Mouse (Mus musculus): ENCODE results near the gene Ccdc124. TPM values are rescaled to one million over a fixed set of nuclear protein-coding genes. Genes with fewer than 3 reads are reported as not detected.
A peak's percentile ranks its signal among the peaks of the same experiment; 100 is the strongest.

Gene Ccdc124
- polyA plus RNA-seq (2015; fragmentation: Nextera tagmentation; extraction: Ambion mirVana) = 90.9 and 91.3 TPM in 2 replicates

GRCm38 (mm10) chr8:70873364-70873985 lies at the start of gene Ccdc124:
Gene Ccdc124, minus strand, starts transcription at chr8:70873935.
- Histone ChIP-seq H3K9me3 (no peaks in the 10 kb centered on the region), H3K4me2 (peak within 1 kb of the TSS; percentile 89), H3K36me3 (no peaks in the 10 kb centered on the region), H3K9ac (peak within 1 kb of the TSS; percentile 74), H3K4me3 (replicated peaks) (peak within 1 kb of the TSS; percentile 95), H3K27ac (peak within 1 kb of the TSS; percentile 78), H3K4me1 (peaks cover 19% of the 10 kb centered on the region), H3K27me3 (replicated peaks) (no peaks in the 10 kb centered on the region)
- peak; percentile 86 for ATAC-seq (ENCODE audit: insufficient read depth, low FRiP score, low read depth)
- 1% methylated on average over 46 of the region's 46 CpGs for WGBS

GRCm38 (mm10) chr8:70920049-70920922 lies 46.6 kb upstream of the Ccdc124 start:
- ATAC-seq (ENCODE audit: insufficient read depth, low FRiP score, low read depth) = no peak

GRCm38 (mm10) chr8:70914704-70915103 lies 41.0 kb upstream of the Ccdc124 start:
- no peak overlapping the region for H3K9ac ChIP-seq
- H3K9me3 ChIP-seq = no peaks in the 10 kb centered on the region
- no peak overlapping the region for H3K27ac ChIP-seq
- H3K27me3 ChIP-seq (replicated peaks) = no peaks in the 10 kb centered on the region
- H3K4me2 ChIP-seq = no peak overlapping the region
- peaks cover 67% of the 10 kb centered on the region for H3K36me3 ChIP-seq
- H3K4me3 ChIP-seq (replicated peaks) = no peak overlapping the region
- no peaks in the 10 kb centered on the region for H3K4me1 ChIP-seq
- 93% methylated on average over 17 of the region's 17 CpGs for WGBS
- ATAC-seq (ENCODE audit: insufficient read depth, low FRiP score, low read depth) = no peak

More at GRCm38 (mm10) chr8:70920049-70920922, 46.6 kb upstream of the Ccdc124 start:
- Histone ChIP-seq H3K36me3 (peaks cover 21% of the 10 kb centered on the region), H3K9me3 (no peaks in the 10 kb centered on the region), H3K9ac (no peak overlapping the region), H3K4me3 (replicated peaks) (no peak overlapping the region), H3K27me3 (replicated peaks) (no peaks in the 10 kb centered on the region), H3K4me1 (no peaks in the 10 kb centered on the region), H3K4me2 (no peak overlapping the region), H3K27ac (no peak overlapping the region)
- 78% methylated on average over 9 of the region's 9 CpGs for WGBS

- Histone ChIP-seq H3K9me3 (no peaks in the 10 kb centered on the region), H3K27me3 (replicated peaks) (no peaks in the 10 kb centered on the region), H3K4me3 (replicated peaks) (no peak overlapping the region), H3K4me2 (no peak overlapping the region), H3K4me1 (no peaks in the 10 kb centered on the region), H3K9ac (no peak overlapping the region), H3K27ac (no peak overlapping the region), H3K36me3 (peaks cover 67% of the 10 kb centered on the region)
- ATAC-seq (ENCODE audit: insufficient read depth, low FRiP score, low read depth) = no peak
- 92% methylated on average over 26 of the region's 26 CpGs for WGBS
Observed at GRCm38 (mm10) chr8:70913523-70913922, 39.8 kb upstream of the Ccdc124 start.

- H3K36me3 ChIP-seq = peaks cover 67% of the 10 kb centered on the region
- no peaks in the 10 kb centered on the region for H3K9me3 ChIP-seq
- 90% methylated on average over 30 of the region's 30 CpGs for WGBS
- no peak overlapping the region for H3K27ac ChIP-seq
- H3K4me2 ChIP-seq = no peak overlapping the region
- no peak overlapping the region for H3K9ac ChIP-seq
- no peaks in the 10 kb centered on the region for H3K4me1 ChIP-seq
- no peaks in the 10 kb centered on the region for H3K27me3 ChIP-seq (replicated peaks)
- no peak for ATAC-seq (ENCODE audit: insufficient read depth, low FRiP score, low read depth)
- H3K4me3 ChIP-seq (replicated peaks) = no peak overlapping the region
Observed at GRCm38 (mm10) chr8:70912955-70913354, 39.2 kb upstream of the Ccdc124 start.

GRCm38 (mm10) chr8:70911596-70911995 lies 37.9 kb upstream of the Ccdc124 start:
- no peak for ATAC-seq (ENCODE audit: insufficient read depth, low FRiP score, low read depth)
- no peak overlapping the region for H3K4me2 ChIP-seq
- H3K4me1 ChIP-seq = peaks cover 4% of the 10 kb centered on the region; the same call in 1 of the 2 replicates
- peaks cover 57% of the 10 kb centered on the region for H3K36me3 ChIP-seq
- no peaks in the 10 kb centered on the region for H3K9me3 ChIP-seq
- no peak overlapping the region for H3K4me3 ChIP-seq (replicated peaks)
- H3K9ac ChIP-seq = no peak overlapping the region
- WGBS = 80% methylated on average over 5 of the region's 5 CpGs
- no peak overlapping the region for H3K27ac ChIP-seq
- H3K27me3 ChIP-seq (replicated peaks) = no peaks in the 10 kb centered on the region

GRCm38 (mm10) chr8:70907518-70907917 lies 33.8 kb upstream of the Ccdc124 start:
- no peak overlapping the region for H3K27ac ChIP-seq
- no peaks in the 10 kb centered on the region for H3K9me3 ChIP-seq
- peaks cover 18% of the 10 kb centered on the region for H3K36me3 ChIP-seq
- no peak overlapping the region for H3K4me2 ChIP-seq
- no peak overlapping the region for H3K4me3 ChIP-seq (replicated peaks)
- H3K9ac ChIP-seq = no peak overlapping the region
- no peaks in the 10 kb centered on the region for H3K27me3 ChIP-seq (replicated peaks)
- H3K4me1 ChIP-seq = peaks cover 11% of the 10 kb centered on the region
- ATAC-seq (ENCODE audit: insufficient read depth, low FRiP score, low read depth) = no peak
- WGBS = 85% methylated on average over 2 of the region's 2 CpGs

- Histone ChIP-seq H3K27ac (peak within 1 kb of the TSS; percentile 83), H3K27me3 (replicated peaks) (no peaks in the 10 kb centered on the region), H3K36me3 (0 out of 2 replicates have a peak, but pooled peaks cover 4% of the 10 kb centered on the region), H3K9ac (peak within 1 kb of the TSS; percentile 84), H3K4me2 (peak within 1 kb of the TSS; percentile 86), H3K4me3 (replicated peaks) (peak within 1 kb of the TSS; percentile 88), H3K9me3 (no peaks in the 10 kb centered on the region), H3K4me1 (peaks cover 11% of the 10 kb centered on the region)
- WGBS = under 1% methylated on average over 81 of the region's 86 CpGs
- ATAC-seq (ENCODE audit: insufficient read depth, low FRiP score, low read depth) = peak; percentile 84
Observed at GRCm38 (mm10) chr8:70905831-70906736, 32.3 kb upstream of the Ccdc124 start, which contains the start of gene Map1s. Gene Map1s, plus strand, starts transcription at chr8:70905932.

- Histone ChIP-seq H3K36me3 (no peaks in the 10 kb centered on the region), H3K4me1 (peaks cover 11% of the 10 kb centered on the region), H3K9me3 (no peaks in the 10 kb centered on the region), H3K27me3 (replicated peaks) (no peaks in the 10 kb centered on the region), H3K27ac (peak overlapping the region; percentile 83), H3K4me3 (replicated peaks) (peak overlapping the region; percentile 88), H3K9ac (peak overlapping the region; percentile 84), H3K4me2 (peak overlapping the region; percentile 86)
- no peak for ATAC-seq (ENCODE audit: insufficient read depth, low FRiP score, low read depth)
- 12% methylated on average over 8 of the region's 8 CpGs for WGBS
Observed at GRCm38 (mm10) chr8:70905463-70905830, 31.7 kb upstream of the Ccdc124 start.

GRCm38 (mm10) chr8:70904532-70904931 lies 30.8 kb upstream of the Ccdc124 start:
- no peak overlapping the region for H3K27ac ChIP-seq
- H3K27me3 ChIP-seq (replicated peaks) = no peaks in the 10 kb centered on the region
- no peaks in the 10 kb centered on the region for H3K9me3 ChIP-seq
- H3K4me2 ChIP-seq = no peak overlapping the region
- no peak for ATAC-seq (ENCODE audit: insufficient read depth, low FRiP score, low read depth)
- WGBS = 61% methylated on average over 4 of the region's 4 CpGs
- H3K36me3 ChIP-seq = no peaks in the 10 kb centered on the region
- H3K9ac ChIP-seq = no peak overlapping the region
- H3K4me3 ChIP-seq (replicated peaks) = no peak overlapping the region
- peaks cover 11% of the 10 kb centered on the region for H3K4me1 ChIP-seq

- H3K4me1 ChIP-seq = peaks cover 11% of the 10 kb centered on the region
- no peaks in the 10 kb centered on the region for H3K36me3 ChIP-seq
- H3K9ac ChIP-seq = no peak overlapping the region
- H3K27ac ChIP-seq = no peak overlapping the region
- H3K27me3 ChIP-seq (replicated peaks) = no peaks in the 10 kb centered on the region
- no peak overlapping the region for H3K4me3 ChIP-seq (replicated peaks)
- no peaks in the 10 kb centered on the region for H3K9me3 ChIP-seq
- ATAC-seq (ENCODE audit: insufficient read depth, low FRiP score, low read depth) = no peak
- H3K4me2 ChIP-seq = no peak overlapping the region
Observed at GRCm38 (mm10) chr8:70903582-70903981, 29.8 kb upstream of the Ccdc124 start.

Data from stomach, embryonic 15.5 days (tissue).